Mouse (Mus musculus) frontal cortex, postnatal 14 days (tissue): ENCODE measurements around the gene Rap1a.

Experiments
- DNase-seq, 2 experiments: peaks; one replicate each; pipeline ENCODE4 v3.0.0; 2022; ENCODE audit warnings: low spot score in 2 of 2

The Rap1a gene

DNA sequence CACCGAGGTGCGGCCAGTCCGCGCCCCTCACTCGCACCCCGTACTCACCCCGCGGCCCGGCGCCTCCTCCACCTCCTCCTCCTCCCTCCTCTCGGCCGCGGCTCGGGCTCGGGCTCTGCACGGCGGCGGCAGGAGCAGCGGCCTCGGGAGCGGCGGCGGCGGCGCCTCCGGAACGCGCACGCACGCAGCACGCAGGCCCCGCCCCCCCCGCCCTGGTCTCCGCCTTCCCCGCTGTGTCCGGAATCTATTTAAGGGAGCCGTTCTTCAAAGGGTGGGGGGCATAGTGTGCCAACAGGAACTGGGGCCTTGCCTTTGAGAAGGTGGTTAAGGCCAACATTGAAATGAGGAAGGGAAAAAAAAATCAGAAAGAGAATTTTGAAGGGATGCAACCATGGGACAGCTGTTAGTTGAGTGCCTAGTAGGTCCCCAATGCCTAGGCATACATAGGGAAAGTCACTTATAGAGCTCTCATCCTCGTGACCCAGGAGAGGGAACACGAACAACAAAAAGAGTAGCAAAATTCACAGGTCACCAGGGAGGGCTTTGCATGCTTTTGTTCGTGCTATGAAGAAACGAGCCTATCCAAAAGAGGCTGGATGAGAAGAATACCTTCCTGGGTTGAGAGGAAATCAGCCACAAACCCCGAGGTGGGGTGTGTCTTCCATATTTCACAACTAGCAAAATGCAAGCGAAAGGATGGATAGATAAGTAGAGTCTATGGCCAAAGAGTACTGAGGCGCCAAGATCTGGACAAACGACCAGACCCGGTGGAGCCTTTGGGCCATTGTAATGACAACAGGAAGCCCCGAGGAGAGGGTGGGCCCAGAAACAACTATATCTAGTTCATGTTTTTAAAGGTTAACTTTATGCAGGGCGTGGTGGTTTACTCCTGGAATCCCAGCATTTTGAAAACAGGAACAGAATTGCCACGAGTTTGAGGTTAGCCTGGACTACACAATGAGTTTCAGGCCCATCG lies at the start of gene Rap1a:
TSS of gene Rap1a (minus strand) at position 146 of the 976 bp plus-strand sequence.
- peak; percentile 23 to 37 for DNase-seq

- no peak for DNase-seq
Observed at GRCm38 (mm10) chr3:105846294-105847069, 45.3 kb upstream of the Rap1a start.

DNA sequence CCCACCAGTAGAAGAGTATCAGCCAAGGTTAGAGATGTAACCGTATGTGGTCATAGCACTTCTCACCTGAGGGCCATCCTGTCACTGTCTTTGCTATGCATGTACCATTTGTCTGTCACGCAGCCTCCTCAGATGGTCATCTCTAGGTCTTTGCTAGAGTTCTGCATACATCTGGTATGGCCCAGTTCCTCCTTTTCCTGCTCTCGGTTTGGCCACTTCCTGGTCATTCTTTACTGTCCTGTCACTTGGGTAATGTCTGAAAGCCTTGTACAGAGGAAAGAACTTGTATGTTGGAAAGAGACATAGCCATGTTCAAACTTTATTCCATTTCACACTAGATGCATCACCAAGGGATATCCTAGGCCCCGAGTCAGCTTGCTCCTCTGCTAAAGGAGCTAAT lies 38.7 kb upstream of the Rap1a start:
- DNase-seq: no peak

DNA sequence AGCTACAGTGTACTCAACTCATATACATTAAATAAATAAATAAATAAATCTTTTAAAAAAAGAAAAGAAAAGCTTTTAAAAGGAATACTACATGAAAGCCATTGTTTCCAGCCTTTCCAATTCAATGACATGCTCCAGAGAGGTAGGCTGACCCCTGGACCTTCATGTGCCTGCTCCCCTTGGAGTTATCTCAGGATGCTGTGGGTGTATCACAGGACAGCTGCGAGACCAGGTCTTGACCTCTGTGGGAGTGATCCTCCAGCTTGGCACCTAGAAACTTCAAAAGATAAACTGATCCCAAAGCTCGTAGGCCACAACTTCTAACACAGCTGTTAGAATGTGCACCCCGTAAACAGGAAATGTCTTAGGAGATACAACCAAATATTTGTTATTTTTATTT lies 37.5 kb upstream of the Rap1a start:
- DNase-seq: no peak

GRCm38 (mm10) chr3:105836883-105837282 lies 35.7 kb upstream of the Rap1a start:
- no peak for DNase-seq

DNA sequence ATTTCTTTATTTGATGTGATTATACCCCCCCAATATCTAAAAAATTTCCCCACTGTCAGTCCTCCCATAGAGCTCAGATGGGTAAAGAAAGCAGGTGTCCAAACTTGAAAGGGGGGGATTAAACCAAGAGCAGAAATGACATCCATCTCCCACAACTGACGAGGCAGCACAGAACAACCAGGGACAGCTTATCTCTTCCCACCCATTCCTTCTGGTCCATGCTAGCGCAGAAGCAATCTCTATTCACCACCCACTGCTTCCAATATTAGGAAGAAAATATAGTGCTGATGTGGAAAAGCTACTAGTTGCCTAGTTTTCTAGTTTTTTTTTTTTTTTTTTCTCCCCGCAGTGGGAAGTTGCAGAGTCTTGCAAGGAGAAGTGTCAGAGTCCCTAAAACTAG lies 34.7 kb upstream of the Rap1a start:
- DNase-seq: no peak

- DNase-seq: no peak
Observed at GRCm38 (mm10) chr3:105831584-105831983, 30.4 kb upstream of the Rap1a start.

DNA sequence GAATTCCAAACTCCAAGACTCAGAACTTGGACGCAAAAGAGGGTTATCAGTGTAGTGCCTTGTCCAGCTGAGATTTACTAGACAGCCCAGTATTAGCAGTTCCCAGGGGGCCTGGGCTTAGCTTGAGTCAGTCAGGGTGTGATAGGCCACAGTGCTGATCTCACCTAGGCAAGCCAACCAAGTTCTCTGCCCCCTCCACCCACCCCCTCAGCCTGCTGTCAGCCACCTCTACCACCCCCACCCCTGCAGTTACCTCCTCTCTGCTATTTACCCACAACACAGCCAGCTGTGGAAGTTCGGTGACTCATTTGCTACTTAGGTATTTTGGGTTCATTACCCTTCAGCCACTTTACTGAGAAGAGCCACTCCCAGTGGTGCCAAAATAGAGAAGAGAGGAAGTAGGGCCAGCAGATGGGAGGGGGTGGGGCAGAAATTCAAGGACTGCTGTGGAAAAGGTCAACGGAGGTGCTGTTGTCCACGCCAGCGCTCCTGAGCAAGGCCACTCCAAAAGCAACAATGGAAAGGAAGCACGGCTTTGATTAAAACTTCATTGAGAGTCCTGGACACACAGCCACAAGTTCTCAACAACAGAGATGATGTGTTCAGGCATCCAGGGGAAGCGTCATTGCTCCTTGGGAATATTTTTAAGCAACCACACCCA lies 24.5 kb upstream of the Rap1a start:
- DNase-seq: no peak

GRCm38 (mm10) chr3:105824704-105825103 lies 23.6 kb upstream of the Rap1a start:
- no peak for DNase-seq

GRCm38 (mm10) chr3:105824103-105824502 lies 23.0 kb upstream of the Rap1a start:
- no peak for DNase-seq

- no peak for DNase-seq
Observed at GRCm38 (mm10) chr3:105823609-105824008, 22.5 kb upstream of the Rap1a start.

GRCm38 (mm10) chr3:105821504-105821903 lies 20.4 kb upstream of the Rap1a start:
- DNase-seq: no peak

DNA sequence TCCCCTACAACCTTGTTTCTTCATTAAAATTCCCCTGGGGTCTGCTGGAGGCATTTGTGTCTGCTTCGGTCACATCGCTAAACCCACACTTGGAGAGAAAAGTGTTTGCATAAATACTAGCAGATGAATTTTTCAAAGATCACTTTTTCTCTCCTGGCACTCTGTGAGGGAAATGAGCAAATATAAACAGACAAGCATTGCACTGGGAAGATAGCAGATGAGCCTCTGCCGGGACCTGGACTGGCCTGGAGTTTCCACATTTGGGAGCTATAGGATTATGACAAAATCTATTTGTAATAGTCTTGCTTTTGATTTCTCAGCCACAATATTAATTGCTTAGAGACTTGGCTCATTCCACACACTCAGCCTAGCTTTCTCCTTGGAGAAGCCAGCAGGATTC lies 19.1 kb upstream of the Rap1a start:
- no peak for DNase-seq

GRCm38 (mm10) chr3:105818130-105819004 lies 17.2 kb upstream of the Rap1a start:
- no peak for DNase-seq

- DNase-seq: no peak
Observed at GRCm38 (mm10) chr3:105816089-105816488, 15.0 kb upstream of the Rap1a start.

- DNase-seq: no peak
Observed at GRCm38 (mm10) chr3:105815236-105815904, 14.2 kb upstream of the Rap1a start.

GRCm38 (mm10) chr3:105811146-105811545 lies 10.0 kb upstream of the Rap1a start:
- no peak for DNase-seq

DNA sequence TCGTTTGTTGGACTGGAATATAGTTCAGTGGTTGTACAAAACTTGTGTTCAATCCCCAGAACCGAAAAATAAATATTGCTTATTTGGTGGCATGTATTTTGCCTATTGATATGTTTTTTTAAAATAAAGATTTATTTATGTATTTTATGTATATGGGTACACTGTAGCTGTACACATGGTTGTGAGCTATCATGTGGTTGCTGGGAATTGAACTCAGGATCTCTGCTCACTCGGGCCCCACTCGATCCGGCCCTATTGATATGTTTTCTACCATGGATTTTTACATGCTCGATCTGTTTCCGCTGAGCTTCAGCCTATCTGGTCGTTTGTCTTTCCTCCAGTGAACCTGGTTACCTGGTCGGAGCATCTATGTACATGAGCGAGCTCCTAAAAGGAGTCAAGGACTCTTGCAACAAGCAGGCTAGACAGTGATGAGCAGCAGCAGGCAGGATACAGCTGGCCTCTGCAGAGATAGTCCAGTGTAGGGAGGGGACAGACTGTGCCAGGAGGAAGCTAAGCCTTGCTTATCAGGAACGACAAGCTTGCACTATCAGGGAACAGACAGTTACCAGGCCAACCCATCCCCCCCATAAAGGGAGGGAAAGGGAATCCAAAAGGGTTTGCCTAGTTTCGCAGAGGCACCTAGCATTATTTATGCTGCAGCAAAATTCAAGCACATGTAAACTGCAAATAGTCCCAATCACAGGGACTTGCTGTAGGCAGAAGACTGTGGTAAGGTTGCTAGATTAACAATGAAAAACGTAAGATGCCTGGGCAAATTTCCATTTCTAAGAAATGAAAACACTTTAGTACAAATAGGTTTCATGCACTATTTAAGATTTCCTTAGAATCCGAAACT lies 7.3 kb upstream of the Rap1a start:
- DNase-seq: no peak

GRCm38 (mm10) chr3:105807672-105808071 lies 6.5 kb upstream of the Rap1a start:
- no peak for DNase-seq
